Mouse (Mus musculus) midbrain, embryonic 11.5 days (tissue): Measurements from ENCODE around the gene Leo1. TPM values are rescaled to one million over a fixed set of nuclear protein-coding genes. Genes with fewer than 3 reads are reported as not detected.
"Not testable (repeated sequence)": the region's sequence is repeated elsewhere in the genome, so short reads cannot be mapped to it uniquely, and the experiment has no call there.

Experiments used
- ATAC-seq: fragments of 200-750 bp; cut with Nextera tagmentation; 2 replicates; pipeline ENCODE4 v1.8.0; 2017; ENCODE audit warnings: moderate TSS enrichment, moderate library complexity; ENCODE audit not compliant: low FRiP score
- DNase-seq: peaks from one replicate; pipeline ENCODE4 v3.0.0; 2015; ENCODE audit warnings: low spot score; ENCODE audit errors: missing footprints
- H3K27ac ChIP-seq: fragments of 300-500 bp; sonication (generic); 2 replicates; pipeline ENCODE4 v1.5.1; 2014; ENCODE audit warnings: low read depth, low read length
- H3K27me3 ChIP-seq: fragments of 300-500 bp; sonication (generic); 2 replicates; pipeline ENCODE4 v1.6.1; 2014; ENCODE audit warnings: mild to moderate bottlenecking, low read length, moderate library complexity, mixed read lengths; ENCODE audit not compliant: control insufficient read depth, insufficient read depth
- H3K36me3 ChIP-seq: fragments of 300-500 bp; sonication (generic); 2 replicates; pipeline ENCODE4 v1.6.1; 2014; ENCODE audit warnings: mild to moderate bottlenecking, low read length, moderate library complexity, mixed read lengths; ENCODE audit not compliant: control insufficient read depth, insufficient read depth
- H3K4me1 ChIP-seq: fragments of 300-500 bp; sonication (generic); 2 replicates; pipeline ENCODE4 v1.6.1; 2014; ENCODE audit warnings: low read length; ENCODE audit not compliant: control insufficient read depth, insufficient read depth
- H3K4me2 ChIP-seq: fragments of 300-500 bp; sonication (generic); 2 replicates; pipeline ENCODE4 v1.6.1; 2014; ENCODE audit warnings: mild to moderate bottlenecking, moderate library complexity
- H3K4me3 ChIP-seq: fragments of 300-500 bp; sonication (generic); 2 replicates; pipeline ENCODE4 v1.5.1; 2014; ENCODE audit warnings: low read depth, low read length
- H3K9ac ChIP-seq: fragments of 300-500 bp; sonication (generic); 2 replicates; pipeline ENCODE4 v1.6.1; 2014; ENCODE audit warnings: low read length
- H3K9me3 ChIP-seq: fragments of 300-500 bp; sonication (generic); 2 replicates; pipeline ENCODE4 v1.6.1; 2016; ENCODE audit warnings: low read length; ENCODE audit not compliant: control insufficient read depth
- WGBS: fragments of 180-500 bp; shearing (Covaris S2); extraction: QIAGEN DNeasy Blood & Tissue Kit; methylation state at CpG from one replicate; pipeline ENCODE4 v1.1.7; 2014; 5-methylcytosine and 5-hydroxymethylcytosine counted together
- polyA plus RNA-seq: library from polyadenylated mRNA; unstranded; fragments of >200 nt; fragmentation: Nextera tagmentation; extraction: Ambion mirVana; gene quantifications from 2 replicates; pipeline ENCODE4 v1.2.1, GENCODE M21; 2014

Gene Leo1
- polyA plus RNA-seq, 1 experiment from 2014 or later: 45.2 TPM

- WGBS: 95% methylated on average over 15 of the region's 15 CpGs
Observed at GRCm38 (mm10) chr9:75444981-75445380, 3.7 kb downstream of the Leo1 start.

GRCm38 (mm10) chr9:75446574-75446973, 5.2 kb downstream of the Leo1 start:
- not testable (repeated sequence) for H3K27ac ChIP-seq, DNase-seq, H3K27me3 ChIP-seq, ATAC-seq, H3K4me2 ChIP-seq, H3K9me3 ChIP-seq, H3K9ac ChIP-seq, H3K4me3 ChIP-seq
- 87% methylated on average over 10 of the region's 10 CpGs for WGBS
- peaks cover 11% of the 10 kb centered on the region; the same call in 1 of the 2 replicates for H3K4me1 ChIP-seq
- H3K36me3 ChIP-seq: peaks cover 27% of the 10 kb centered on the region

More at GRCm38 (mm10) chr9:75444981-75445380, 3.7 kb downstream of the Leo1 start:
- Histone ChIP-seq H3K4me1 (peaks cover 11% of the 10 kb centered on the region; the same call in 1 of the 2 replicates), H3K4me3 (no peak overlapping the region), H3K36me3 (peaks cover 21% of the 10 kb centered on the region), H3K4me2 (no peak overlapping the region), H3K27me3 (no peaks in the 10 kb centered on the region), H3K9ac (no peak overlapping the region), H3K27ac (no peak overlapping the region), H3K9me3 (no peaks in the 10 kb centered on the region)
- DNase-seq (no peak), ATAC-seq (no peak)

GRCm38 (mm10) chr9:75448021-75448420, 6.7 kb downstream of the Leo1 start:
- Histone ChIP-seq H3K4me1 (peaks cover under 1% of the 10 kb centered on the region; the same call in 1 of the 2 replicates), H3K9me3 (no peaks in the 10 kb centered on the region), H3K4me2 (no peak overlapping the region), H3K36me3 (peaks cover 29% of the 10 kb centered on the region), H3K27me3 (no peaks in the 10 kb centered on the region), H3K9ac (no peak overlapping the region), H3K27ac (no peak overlapping the region), H3K4me3 (no peak overlapping the region)
- ATAC-seq (no peak), DNase-seq (no peak)
- 96% methylated on average over 3 of the region's 3 CpGs for WGBS

- Histone ChIP-seq H3K4me2 (no peak overlapping the region), H3K27me3 (no peaks in the 10 kb centered on the region), H3K36me3 (peaks cover 46% of the 10 kb centered on the region), H3K9me3 (no peaks in the 10 kb centered on the region), H3K9ac (no peak overlapping the region), H3K27ac (no peak overlapping the region), H3K4me3 (no peak overlapping the region), H3K4me1 (no peaks in the 10 kb centered on the region)
- DNase-seq: no peak
- no peak for ATAC-seq
- WGBS: 100% methylated on average over 2 of the region's 2 CpGs
Observed at GRCm38 (mm10) chr9:75453994-75454393, 12.7 kb downstream of the Leo1 start.

GRCm38 (mm10) chr9:75455684-75456083, 14.4 kb downstream of the Leo1 start:
- no peaks in the 10 kb centered on the region for H3K9me3 ChIP-seq
- ATAC-seq: no peak

GRCm38 (mm10) chr9:75463050-75463660, 21.8 kb downstream of the Leo1 start:
- no peak for DNase-seq
- Histone ChIP-seq H3K9me3 (no peaks in the 10 kb centered on the region), H3K36me3 (peaks cover 40% of the 10 kb centered on the region), H3K4me3 (no peak overlapping the region), H3K27ac (no peak overlapping the region), H3K4me1 (no peaks in the 10 kb centered on the region), H3K9ac (no peak overlapping the region), H3K4me2 (no peak overlapping the region), H3K27me3 (no peaks in the 10 kb centered on the region)
- no peak for ATAC-seq
- WGBS: 86% methylated on average over 8 of the region's 8 CpGs

More at GRCm38 (mm10) chr9:75455684-75456083, 14.4 kb downstream of the Leo1 start:
- Histone ChIP-seq H3K27me3 (no peaks in the 10 kb centered on the region), H3K4me2 (no peak overlapping the region), H3K4me1 (no peaks in the 10 kb centered on the region), H3K36me3 (peaks cover 49% of the 10 kb centered on the region), H3K9ac (no peak overlapping the region), H3K27ac (no peak overlapping the region), H3K4me3 (no peak overlapping the region)
- no peak for DNase-seq
- WGBS: 93% methylated on average over 10 of the region's 10 CpGs

GRCm38 (mm10) chr9:75465856-75466255, 24.5 kb downstream of the Leo1 start:
- Histone ChIP-seq H3K4me1 (no peaks in the 10 kb centered on the region), H3K27ac (no peak overlapping the region), H3K27me3 (no peaks in the 10 kb centered on the region), H3K9ac (no peak overlapping the region), H3K4me3 (no peak overlapping the region), H3K4me2 (no peak overlapping the region), H3K9me3 (no peaks in the 10 kb centered on the region), H3K36me3 (peaks cover 23% of the 10 kb centered on the region)
- DNase-seq: no peak
- 96% methylated on average over 9 of the region's 9 CpGs for WGBS
- ATAC-seq: no peak

GRCm38 (mm10) chr9:75466641-75467040, 25.3 kb downstream of the Leo1 start:
- 91% methylated on average over 4 of the region's 4 CpGs for WGBS
- no peak overlapping the region for H3K4me2 ChIP-seq
- DNase-seq (no peak), ATAC-seq (no peak)
- no peak overlapping the region for H3K27ac ChIP-seq
- no peaks in the 10 kb centered on the region for H3K9me3 ChIP-seq
- no peak overlapping the region for H3K4me3 ChIP-seq
- H3K4me1 ChIP-seq: no peaks in the 10 kb centered on the region
- no peaks in the 10 kb centered on the region for H3K27me3 ChIP-seq
- H3K36me3 ChIP-seq: peaks cover 16% of the 10 kb centered on the region
- H3K9ac ChIP-seq: no peak overlapping the region

GRCm38 (mm10) chr9:75467581-75467980, 26.3 kb downstream of the Leo1 start:
- peaks cover 11% of the 10 kb centered on the region for H3K36me3 ChIP-seq

More at GRCm38 (mm10) chr9:75467581-75467980, 26.3 kb downstream of the Leo1 start:
- H3K27ac ChIP-seq: no peak overlapping the region
- no peaks in the 10 kb centered on the region for H3K9me3 ChIP-seq
- no peak overlapping the region for H3K4me3 ChIP-seq
- H3K27me3 ChIP-seq: no peaks in the 10 kb centered on the region
- DNase-seq (no peak), ATAC-seq (no peak)
- 93% methylated on average over 3 of the region's 3 CpGs for WGBS
- H3K9ac ChIP-seq: no peak overlapping the region
- H3K4me2 ChIP-seq: no peak overlapping the region
- no peaks in the 10 kb centered on the region for H3K4me1 ChIP-seq
